Mouse (Mus musculus) ES-Bruce4 (cell line): Measurements from ENCODE around the gene Zxdc.

Experiments used
- CTCF ChIP-seq: IDR thresholded peaks from one replicate; pipeline ENCODE4 v1.8.1; 2011; ENCODE audit warnings: low read depth, low read length
- EP300 ChIP-seq: IDR thresholded peaks from 2 replicates; pipeline ENCODE4 v1.6.1; 2011; ENCODE audit warnings: low read depth, low read length; ENCODE audit not compliant: insufficient read depth
- POLR2A ChIP-seq: IDR thresholded peaks from one replicate; pipeline ENCODE4 v1.8.1; 2011; ENCODE audit warnings: low read length; ENCODE audit not compliant: insufficient read depth

DNA sequence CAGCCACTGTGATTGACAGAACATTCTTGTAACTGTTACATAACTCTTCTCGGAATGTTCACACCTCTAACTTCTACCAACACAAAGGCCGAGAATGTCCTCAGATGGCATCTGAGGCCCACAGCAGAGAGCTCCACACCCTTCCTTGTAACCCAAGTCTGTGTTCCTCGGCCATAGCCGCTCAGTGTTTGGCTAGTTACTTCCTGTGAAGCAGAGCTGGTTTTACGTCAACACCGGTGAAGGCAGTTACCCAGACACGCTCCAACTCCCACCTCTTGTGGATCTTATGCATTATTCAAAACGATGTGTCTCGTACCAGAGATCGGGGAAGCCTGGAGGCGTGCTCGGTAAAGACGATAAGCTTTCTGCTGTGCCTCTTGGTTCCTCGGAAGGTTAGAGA lies 60.6 kb downstream of the Zxdc start:
- TF ChIP-seq CTCF = no peak
- no peak for TF ChIP-seq EP300
- TF ChIP-seq POLR2A = no peak
